21 mouse cellular contexts compared by ENCODE assay signal in genomic region chr9:43580653-43581052, GRCm38 (mm10).
"Had no signal": no experiment of that assay in that cellular context is flagged by ENCODE, and none has a peak within 500 bp of the region (broad histone marks: within the 10 kb centered on the region; RNA-seq: fewer than 3 reads in every experiment).

No protein-coding gene starts in this region.

- DNase-seq: liver, embryonic 13.5 days; liver, postnatal 0 days; lung, adult 2 months; lung, postnatal 14 days; lung, postnatal 36 days; retina, postnatal 1 day; right cerebral cortex, adult 18-20 months; right cerebral cortex, postnatal 25 days; right cerebral cortex, postnatal 4 days; spleen, adult 18-20 months; thymus, adult 18-20 months; thymus, postnatal 14 days; thymus, postnatal 36 days had no signal

- H3K4me2 ChIP-seq: liver, embryonic 13.5 days; liver, embryonic 15.5 days; lung, embryonic 15.5 days; neural tube, embryonic 13.5 days; neural tube, embryonic 15.5 days had no signal

- H3K36me3 ChIP-seq: liver, embryonic 13.5 days; liver, embryonic 15.5 days; lung, embryonic 15.5 days; neural tube, embryonic 13.5 days; neural tube, embryonic 15.5 days had no signal

- H3K4me3 ChIP-seq: liver, embryonic 13.5 days; liver, embryonic 15.5 days; lung, embryonic 15.5 days; megakaryocyte, embryonic 14.5 days; myocyte; neural tube, embryonic 13.5 days; neural tube, embryonic 15.5 days had no signal

- H3K4me1 ChIP-seq: liver, embryonic 13.5 days; liver, embryonic 15.5 days; lung, embryonic 15.5 days; megakaryocyte, embryonic 14.5 days had no signal

- H3K9me3 ChIP-seq: liver, embryonic 13.5 days; liver, embryonic 15.5 days; lung, embryonic 15.5 days; neural tube, embryonic 13.5 days; neural tube, embryonic 15.5 days had no signal

- H3K27me3 ChIP-seq: liver, embryonic 13.5 days; liver, embryonic 15.5 days; lung, embryonic 15.5 days; neural tube, embryonic 13.5 days; neural tube, embryonic 15.5 days had no signal

- H3K9ac ChIP-seq: liver, embryonic 13.5 days; liver, embryonic 15.5 days; liver, postnatal 0 days; lung, embryonic 15.5 days; neural tube, embryonic 13.5 days; neural tube, embryonic 15.5 days had no signal

- ATAC-seq: liver, postnatal 0 days; lung, postnatal 0 days had no signal

- H3K27ac ChIP-seq: liver, embryonic 13.5 days; liver, embryonic 15.5 days; lung, embryonic 15.5 days; macrophage; neural tube, embryonic 13.5 days; neural tube, embryonic 15.5 days had no signal
